Mouse (Mus musculus): ENCODE measurements around the gene Ccdc88a. TPM values are rescaled to one million over a fixed set of nuclear protein-coding genes. Genes with fewer than 3 reads are reported as not detected.
A peak's percentile ranks its signal among the peaks of the same experiment; 100 is the strongest.

Ccdc88a gene
- total RNA-seq, 2 experiments from 2014 or later: 7.7 to 10.3 TPM

DNA sequence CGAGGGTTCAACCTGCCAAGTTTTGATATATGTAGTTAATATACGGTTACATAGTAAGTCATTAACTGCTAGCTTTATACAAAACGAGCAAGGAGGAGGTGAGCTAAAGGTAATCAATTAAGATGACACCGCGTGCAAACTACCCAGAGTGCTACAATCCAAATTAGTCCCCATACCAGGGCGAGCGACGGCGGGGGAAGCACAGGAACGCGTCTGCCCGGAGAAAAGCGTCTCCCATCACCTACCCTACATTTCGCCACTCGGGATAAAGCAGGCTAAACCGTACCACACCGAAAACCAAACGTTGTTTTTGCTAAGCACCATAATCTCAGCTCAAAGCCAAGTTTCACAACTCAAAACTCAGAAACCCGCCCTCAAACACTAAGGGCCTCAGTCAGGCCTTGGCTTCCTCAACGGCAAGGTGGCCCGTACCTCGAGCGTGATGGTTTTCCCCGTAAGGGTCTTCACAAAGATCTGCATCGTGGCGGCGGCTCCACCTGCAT is 173.8 kb downstream of the Ccdc88a start:
- no peak for DNase-seq
- intact Hi-C loops (cut with DNase I): loop anchor here (1.0 to 2.0 kb wide), 2 partner anchors 21 to 146 kb away; partner anchors contain the start of genes Mtif2 and Rtn4

DNA sequence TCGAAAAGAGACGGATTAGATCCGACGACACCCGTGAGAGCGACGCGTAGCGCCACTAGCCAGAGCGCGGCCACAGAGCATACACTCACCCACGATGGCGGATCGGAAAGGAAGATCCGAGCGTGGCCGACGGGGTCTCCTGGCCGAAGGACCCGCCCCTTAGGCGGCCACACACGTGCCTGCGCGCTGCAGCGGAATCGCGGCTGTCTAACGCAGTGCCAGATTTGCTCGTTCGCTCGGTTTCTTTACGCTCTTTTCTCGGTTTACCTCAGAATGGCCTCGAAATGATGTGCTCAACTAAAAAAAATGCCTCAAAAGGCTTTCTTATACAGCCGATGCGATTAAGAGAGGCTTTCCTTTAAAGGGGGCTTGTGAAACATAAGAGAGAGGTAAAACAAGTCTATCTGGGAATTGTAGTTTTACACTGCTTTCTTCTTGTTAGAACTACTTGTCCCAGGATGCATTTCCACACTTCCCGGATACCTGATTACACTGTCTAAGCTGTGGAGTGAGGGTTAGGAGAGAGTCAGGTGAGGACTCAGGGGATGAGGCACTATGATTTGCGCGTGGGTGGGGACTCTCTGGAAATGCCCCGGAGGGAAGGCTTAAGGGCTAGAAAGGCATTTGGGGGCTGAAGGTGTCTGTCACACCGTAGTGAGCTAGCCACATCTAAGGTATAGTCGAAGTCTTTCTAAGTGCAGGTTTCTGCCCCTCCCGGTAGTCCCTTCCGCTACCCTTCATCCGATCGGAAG is 174.5 kb downstream of the Ccdc88a start, which contains the start of the genes Clhc1 and Rps27a:
Clhc1 (plus strand) TSS at position 199 of the 752 bp plus-strand sequence.
Rps27a (minus strand) TSS at position 358 of the 752 bp plus-strand sequence.
- DNase-seq: peak; percentile 98 to 99
- intact Hi-C loops (cut with DNase I): loop anchor here (1.0 to 2.0 kb wide), 3 partner anchors 22 to 174 kb away; partner anchors contain the start of genes Mtif2 and Rtn4

GRCm38 (mm10) chr11:29548504-29549424 is 175.3 kb downstream of the Ccdc88a start:
- intact Hi-C loops (cut with DNase I): loop anchor here (1.0 kb wide), 1 partner anchor 174 kb away; no protein-coding TSS in a partner anchor
- no peak for DNase-seq

GRCm38 (mm10) chr11:29549425-29549778 is 175.9 kb downstream of the Ccdc88a start:
- intact Hi-C loops (cut with DNase I): no loop called here
- no peak for DNase-seq

Other genes starting within 250 kb of the Ccdc88a start
- 10 to 100 TPM; 27.2 to 30.4 TPM for gene Pnpt1, start 242.9 kb upstream of the Ccdc88a start, total RNA-seq (2021)
- 10 to 100 TPM; 29.7 to 35.7 TPM for gene Ppp4r3b, start 200.8 kb upstream of the Ccdc88a start, total RNA-seq (2021)
- 10 to 100 TPM; 13.9 to 19.0 TPM for gene Cfap36, start 126.2 kb upstream of the Ccdc88a start, total RNA-seq (2021)
- gene Prorsd1, start 141.4 kb downstream of the Ccdc88a start, total RNA-seq (2021): 10 to 100 TPM; 19.0 to 20.9 TPM
- 10 to 100 TPM; 53.1 to 64.2 TPM for gene Mtif2, start 152.8 kb downstream of the Ccdc88a start, total RNA-seq (2021)
- gene Clhc1, start 174.3 kb downstream of the Ccdc88a start, total RNA-seq (2021): not detected
- 100 to 1,000 TPM; 456 to 501 TPM for gene Rps27a, start 174.5 kb downstream of the Ccdc88a start, total RNA-seq (2021)